8 mouse cellular contexts compared by ENCODE assay signal in the genomic region with DNA sequence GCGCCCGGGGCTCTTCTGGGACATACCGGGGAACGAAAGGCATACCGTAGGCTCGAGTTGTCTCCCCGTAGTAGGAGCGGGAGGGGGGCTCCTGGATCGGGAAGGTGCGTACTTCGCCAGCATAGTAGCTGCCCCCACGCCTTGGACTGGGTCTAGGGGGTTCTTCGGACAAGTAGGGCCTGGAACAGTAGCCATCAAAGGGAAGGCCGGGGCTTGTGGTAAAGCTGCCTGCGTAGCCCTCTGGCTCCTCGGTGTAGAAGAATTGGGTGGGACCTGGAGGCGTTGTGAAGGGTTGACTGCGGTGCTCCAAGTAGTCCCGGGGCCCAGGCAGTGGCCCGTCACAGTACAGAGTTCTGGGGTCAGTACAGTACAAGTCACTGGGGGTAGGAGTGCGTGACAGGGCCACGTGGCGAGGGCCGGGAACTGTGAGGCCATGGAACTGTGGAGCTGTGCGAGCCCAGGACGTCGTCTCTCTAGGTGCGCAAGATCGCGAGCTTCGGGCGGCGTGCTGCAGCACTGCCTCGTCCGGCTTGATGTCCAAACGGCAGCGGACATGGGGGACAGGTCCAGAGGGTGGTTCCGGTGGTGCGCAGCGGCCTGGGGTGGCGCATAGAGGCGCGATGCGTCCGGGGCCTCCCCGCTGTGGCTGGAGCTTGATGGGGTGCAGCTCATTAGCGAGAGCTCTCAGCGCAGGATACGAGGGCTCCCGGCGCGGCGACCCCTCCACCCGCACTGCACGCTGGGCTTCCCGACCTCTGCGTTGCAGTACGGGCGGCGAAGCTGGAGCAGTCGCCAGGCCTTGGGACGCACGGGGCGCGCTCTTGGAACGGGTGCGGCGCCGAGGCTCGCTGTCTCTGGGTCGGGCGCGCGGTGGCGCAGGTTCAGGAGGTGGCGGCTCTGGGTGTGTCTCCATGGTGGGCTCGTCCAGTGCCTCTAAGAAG. TPM values are rescaled to one million over a fixed set of nuclear protein-coding genes. Genes with fewer than 3 reads are reported as not detected.
DNase-seq lines count a peak whose midpoint lies in the region; ATAC-seq and TF ChIP-seq lines count a peak whose summit lies in the region.

No protein-coding gene starts in this region.

- H3K4me1 ChIP-seq in heart, embryonic 13.5 days: peaks cover 69% of the 10 kb centered on the region
- H3K4me1 ChIP-seq in ES-E14 (ENCODE audit: control insufficient read depth in 2 of 2, insufficient read depth in 2 of 2, low read length in 2 of 2, poor library complexity in 1 of 2): peaks cover 0 to 39% of the 10 kb centered on the region in 2 experiments; a peak in 2 of 4 replicates
- peaks cover 76% of the 10 kb centered on the region for H3K4me1 ChIP-seq in embryonic facial prominence, embryonic 15.5 days
- peaks cover 73% of the 10 kb centered on the region for H3K4me1 ChIP-seq in limb, embryonic 12.5 days (replicated peaks)

- peak overlapping the region; percentile 9; the same call in 1 of the 2 replicates for H3K9ac ChIP-seq in heart, embryonic 13.5 days
- 0 out of 2 replicates have a peak overlapping the region, but pooled peaks have one; percentile 28 for H3K9ac ChIP-seq in ES-E14 (ENCODE audit: insufficient read depth, low read depth, low read length, poor library complexity, severe bottlenecking)
- H3K9ac ChIP-seq in embryonic facial prominence, embryonic 15.5 days: no peak overlapping the region
- peak overlapping the region; percentile 31; the same call in 1 of the 2 replicates for H3K9ac ChIP-seq in limb, embryonic 12.5 days (replicated peaks)

- ATAC-seq in heart, embryonic 13.5 days (ENCODE audit: extremely low read depth, insufficient number of reproducible peaks, low FRiP score, low TSS enrichment): no peak
- no peak for ATAC-seq in embryonic facial prominence, embryonic 15.5 days (ENCODE audit: insufficient number of reproducible peaks, low FRiP score, low TSS enrichment, low read depth)
- no peak for ATAC-seq in limb, embryonic 12.5 days (ENCODE audit: insufficient number of reproducible peaks, insufficient read depth, low FRiP score, low TSS enrichment, low read depth)
- ATAC-seq in frontal cortex, adult (ENCODE audit: low TSS enrichment): no peak

- peaks cover 58% of the 10 kb centered on the region for H3K27me3 ChIP-seq in heart, embryonic 13.5 days (replicated peaks)
- peaks cover 56% of the 10 kb centered on the region for H3K27me3 ChIP-seq in embryonic facial prominence, embryonic 15.5 days
- peaks cover 57% of the 10 kb centered on the region for H3K27me3 ChIP-seq in limb, embryonic 12.5 days

- H3K9me3 ChIP-seq in heart, embryonic 13.5 days: no peaks in the 10 kb centered on the region
- no peaks in the 10 kb centered on the region for H3K9me3 ChIP-seq in ES-E14 (ENCODE audit: control insufficient read depth, insufficient read depth, low read depth, low read length)
- no peaks in the 10 kb centered on the region for H3K9me3 ChIP-seq in embryonic facial prominence, embryonic 15.5 days (replicated peaks)
- H3K9me3 ChIP-seq in limb, embryonic 12.5 days: no peaks in the 10 kb centered on the region

- H3K36me3 ChIP-seq in heart, embryonic 13.5 days: peaks cover 14% of the 10 kb centered on the region
- peaks cover 7% of the 10 kb centered on the region; the same call in 1 of the 2 replicates for H3K36me3 ChIP-seq in ES-E14 (ENCODE audit: control insufficient read depth, insufficient read depth, low read length, poor library complexity, severe bottlenecking)
- peaks cover 15% of the 10 kb centered on the region for H3K36me3 ChIP-seq in embryonic facial prominence, embryonic 15.5 days
- H3K36me3 ChIP-seq in limb, embryonic 12.5 days: peaks cover 15% of the 10 kb centered on the region

- WGBS in heart, embryonic 13.5 days: 4% methylated on average over 73 of the region's 77 CpGs
- WGBS in embryonic facial prominence, embryonic 15.5 days: 5% methylated on average over 77 of the region's 77 CpGs
- 6% methylated on average over 71 of the region's 77 CpGs for WGBS in limb, embryonic 12.5 days

- H3K4me3 ChIP-seq in heart, embryonic 13.5 days: peak overlapping the region; percentile 40
- peak overlapping the region; percentile 25 to 43; a peak in 3 of 4 replicates for H3K4me3 ChIP-seq in ES-E14 (ENCODE audit: insufficient read depth in 1 of 2, low read depth in 1 of 2, low read length in 2 of 2, poor library complexity in 1 of 2, severe bottlenecking in 1 of 2)
- peak overlapping the region; percentile 27 for H3K4me3 ChIP-seq in embryonic facial prominence, embryonic 15.5 days (replicated peaks)
- peak overlapping the region; percentile 33 for H3K4me3 ChIP-seq in limb, embryonic 12.5 days (replicated peaks)

- in situ Hi-C loops in ES-E14 (cut with MboI; ENCODE audit: low sequenced_read_pairs in 2 of 2, unreplicated experiment in 2 of 2): no loop called here

- H3K27ac ChIP-seq in heart, embryonic 13.5 days (replicated peaks): no peak overlapping the region
- no peak overlapping the region for H3K27ac ChIP-seq in ES-E14 (ENCODE audit: insufficient read depth, low read depth, low read length, poor library complexity, severe bottlenecking)
- no peak overlapping the region for H3K27ac ChIP-seq in embryonic facial prominence, embryonic 15.5 days (replicated peaks)
- no peak overlapping the region for H3K27ac ChIP-seq in limb, embryonic 12.5 days

- DNase-seq in heart, adult 18-20 months: no peak
- DNase-seq in ES-E14 (ENCODE audit: low read depth, low spot score): no peak
- no peak for DNase-seq in layer of hippocampus, adult 18-20 months (ENCODE audit: low spot score in 2 of 2)
- DNase-seq in right cerebral cortex, adult 2 months (ENCODE audit: low spot score in 2 of 2): no peak

- peak overlapping the region; percentile 59 for H3K4me2 ChIP-seq in heart, embryonic 13.5 days
- H3K4me2 ChIP-seq in embryonic facial prominence, embryonic 15.5 days (replicated peaks): peak overlapping the region; percentile 46
- H3K4me2 ChIP-seq in limb, embryonic 12.5 days: peak overlapping the region; percentile 53

TF ChIP-seq in ES-E14, 5 proteins besides CTCF, POLR2A, EP300 and RAD21:
- TF ChIP-seq HCFC1 (IDR thresholded peaks at IDR 0.05; ENCODE audit: borderline replicate concordance, insufficient read depth, low read length): no peak
- no peak for TF ChIP-seq ZNF384 (IDR thresholded peaks at IDR 0.05; ENCODE audit: low read depth, low read length)

RNA-seq across cellular contexts. Expression of a gene that starts 2.5 kb away (rescaled TPM):
- 0.14 and 0.27 TPM in 2 replicates for polyA plus RNA-seq in heart, embryonic 13.5 days (2015; fragmentation: Nextera tagmentation; extraction: Ambion mirVana)
- total RNA-seq in heart, adult 18-20 months (2021): under 1 TPM; 0.10 to 0.46 TPM
- 0.36 and 1.2 TPM in 2 replicates for total RNA-seq in ES-E14 (2012; rRNA removed)
- 0.60 and 0.63 TPM in 2 replicates for polyA plus RNA-seq in embryonic facial prominence, embryonic 15.5 days (2015; fragmentation: Nextera tagmentation; extraction: Ambion mirVana)
- polyA plus RNA-seq in limb, embryonic 12.5 days (2016; fragmentation: Nextera tagmentation; extraction: Ambion mirVana): 0.08 and 0.23 TPM in 2 replicates
- 100 to 1,000 TPM in 1 of 2 experiments, 10 to 100 TPM in 1; 98.6 to 102 TPM for total RNA-seq in layer of hippocampus, adult 18-20 months (2021)

RNA-seq across cellular contexts. Expression of a gene that starts 4.0 kb away (rescaled TPM):
- 177 and 199 TPM in 2 replicates for polyA plus RNA-seq in heart, embryonic 13.5 days (2015; fragmentation: Nextera tagmentation; extraction: Ambion mirVana)
- 10 to 100 TPM; 55.9 to 72.5 TPM for total RNA-seq in heart, adult 18-20 months (2021)
- 29.9 and 39.4 TPM in 2 replicates for total RNA-seq in ES-E14 (2012; rRNA removed)
- 147 and 157 TPM in 2 replicates for polyA plus RNA-seq in embryonic facial prominence, embryonic 15.5 days (2015; fragmentation: Nextera tagmentation; extraction: Ambion mirVana)
- polyA plus RNA-seq in limb, embryonic 12.5 days (2016; fragmentation: Nextera tagmentation; extraction: Ambion mirVana): 183 and 184 TPM in 2 replicates
- total RNA-seq in layer of hippocampus, adult 18-20 months (2021): 10 to 100 TPM; 63.0 to 66.2 TPM

RNA-seq across cellular contexts. Expression of a gene that starts 4.4 kb away (rescaled TPM):
- polyA plus RNA-seq in heart, embryonic 13.5 days (2015; fragmentation: Nextera tagmentation; extraction: Ambion mirVana): 4.6 and 7.3 TPM in 2 replicates
- 1 to 10 TPM in 1 of 2 experiments, under 1 TPM in 1; 0.55 to 1.4 TPM for total RNA-seq in heart, adult 18-20 months (2021)
- total RNA-seq in ES-E14 (2012; rRNA removed): 4.1 and 9.7 TPM in 2 replicates
- 3.3 and 4.9 TPM in 2 replicates for polyA plus RNA-seq in embryonic facial prominence, embryonic 15.5 days (2015; fragmentation: Nextera tagmentation; extraction: Ambion mirVana)
- 2.3 and 3.0 TPM in 2 replicates for polyA plus RNA-seq in limb, embryonic 12.5 days (2016; fragmentation: Nextera tagmentation; extraction: Ambion mirVana)
- 1 to 10 TPM; 2.1 to 4.0 TPM for total RNA-seq in layer of hippocampus, adult 18-20 months (2021)

RNA-seq across cellular contexts. Expression of a gene that starts 21.4 kb away (rescaled TPM):
- 277 and 302 TPM in 2 replicates for polyA plus RNA-seq in heart, embryonic 13.5 days (2015; fragmentation: Nextera tagmentation; extraction: Ambion mirVana)
- total RNA-seq in heart, adult 18-20 months (2021): 100 to 1,000 TPM; 223 to 241 TPM
- total RNA-seq in ES-E14 (2012; rRNA removed): 142 and 179 TPM in 2 replicates
- polyA plus RNA-seq in embryonic facial prominence, embryonic 15.5 days (2015; fragmentation: Nextera tagmentation; extraction: Ambion mirVana): 355 and 373 TPM in 2 replicates
- 320 and 329 TPM in 2 replicates for polyA plus RNA-seq in limb, embryonic 12.5 days (2016; fragmentation: Nextera tagmentation; extraction: Ambion mirVana)
- 100 to 1,000 TPM; 212 to 213 TPM for total RNA-seq in layer of hippocampus, adult 18-20 months (2021)

RNA-seq across cellular contexts. Expression of a gene that starts 29.3 kb away (rescaled TPM):
- 42.9 and 47.6 TPM in 2 replicates for polyA plus RNA-seq in heart, embryonic 13.5 days (2015; fragmentation: Nextera tagmentation; extraction: Ambion mirVana)
- total RNA-seq in heart, adult 18-20 months (2021): 10 to 100 TPM; 63.5 to 63.8 TPM
- 45.8 and 62.1 TPM in 2 replicates for total RNA-seq in ES-E14 (2012; rRNA removed)
- 82.1 and 83.3 TPM in 2 replicates for polyA plus RNA-seq in embryonic facial prominence, embryonic 15.5 days (2015; fragmentation: Nextera tagmentation; extraction: Ambion mirVana)
- 81.3 and 83.0 TPM in 2 replicates for polyA plus RNA-seq in limb, embryonic 12.5 days (2016; fragmentation: Nextera tagmentation; extraction: Ambion mirVana)
- total RNA-seq in layer of hippocampus, adult 18-20 months (2021): 100 to 1,000 TPM; 150 to 155 TPM

Comparison
In these comparisons a context has a peak if more than half of its experiments do, and no peak if none do; other contexts are left out.
1. RNA of a gene that starts 2.5 kb away (total RNA-seq): 98.6 to 102 TPM in layer of hippocampus, adult 18-20 months; 0.10 to 0.46 TPM in heart, adult 18-20 months and 0.36 to 1.2 TPM in ES-E14; every median in the first group is over 10 times any median in the second.
2. Peak in every context shown above with its lines, with median percentiles within 50 percentile points of each other: H3K4me2 ChIP-seq and H3K4me3 ChIP-seq.